Mouse (Mus musculus) ES-Bruce4 (cell line): ENCODE measurements at regions not wholly inside any gene's neighbourhood (a gene's known extent, or its start where the extent isn't known, plus 50 kb on each side); places are given as distances from the start of the nearest gene placed in this dataset.

ENCODE experiments used
- CTCF ChIP-seq: IDR thresholded peaks from one replicate; pipeline ENCODE4 v1.8.1; 2011; ENCODE audit warnings: low read depth, low read length
- EP300 ChIP-seq: IDR thresholded peaks from 2 replicates; pipeline ENCODE4 v1.6.1; 2011; ENCODE audit warnings: low read depth, low read length; ENCODE audit not compliant: insufficient read depth
- POLR2A ChIP-seq: IDR thresholded peaks from one replicate; pipeline ENCODE4 v1.8.1; 2011; ENCODE audit warnings: low read length; ENCODE audit not compliant: insufficient read depth

- TF ChIP-seq CTCF (no peak), POLR2A (no peak), EP300 (no peak)
Measured at GRCm38 (mm10) chr1:138349099-138349498, 75.6 kb downstream of the Atp6v1g3 start.
